Mouse (Mus musculus) hindbrain, embryonic 11.5 days (tissue): Measurements from ENCODE around the gene Ssu72. TPM values are rescaled to one million over a fixed set of nuclear protein-coding genes. Genes with fewer than 3 reads are reported as not detected.

Experiments
- ATAC-seq: fragments of 200-750 bp; cut with Nextera tagmentation; 2 replicates; pipeline ENCODE4 v1.8.0; 2017; ENCODE audit warnings: mild to moderate bottlenecking, moderate TSS enrichment, moderate library complexity; ENCODE audit not compliant: low FRiP score
- DNase-seq: peaks from one replicate; pipeline ENCODE4 v3.0.0-alpha.2; 2015; ENCODE audit warnings: low spot score
- H3K27ac ChIP-seq: fragments of 300-500 bp; sonication (generic); 2 replicates; pipeline ENCODE4 v1.5.1; 2014; ENCODE audit warnings: mild to moderate bottlenecking, low read depth, low read length
- H3K27me3 ChIP-seq: fragments of 300-500 bp; sonication (generic); 2 replicates; pipeline ENCODE4 v1.6.1; 2014; ENCODE audit warnings: mild to moderate bottlenecking, low read length, moderate library complexity, mixed read lengths; ENCODE audit not compliant: control insufficient read depth, insufficient read depth
- H3K36me3 ChIP-seq: fragments of 300-500 bp; sonication (generic); 2 replicates; pipeline ENCODE4 v1.6.1; 2014; ENCODE audit warnings: mild to moderate bottlenecking, low read length, moderate library complexity, mixed read lengths; ENCODE audit not compliant: control insufficient read depth, insufficient read depth
- H3K4me1 ChIP-seq: fragments of 300-500 bp; sonication (generic); replicated peaks from 2 replicates; pipeline ENCODE4 v1.6.1; 2014; ENCODE audit warnings: low read length, mixed read lengths; ENCODE audit not compliant: control insufficient read depth, insufficient read depth
- H3K4me2 ChIP-seq: fragments of 300-500 bp; sonication (generic); replicated peaks from 2 replicates; pipeline ENCODE4 v1.6.1; 2014; ENCODE audit warnings: mild to moderate bottlenecking, low read depth, low read length
- H3K4me3 ChIP-seq: fragments of 300-500 bp; sonication (generic); 2 replicates; pipeline ENCODE4 v1.5.1; 2014; ENCODE audit warnings: low read depth, low read length
- H3K9ac ChIP-seq: fragments of 300-500 bp; sonication (generic); 2 replicates; pipeline ENCODE4 v1.6.1; 2014; ENCODE audit warnings: low read depth, low read length
- H3K9me3 ChIP-seq: fragments of 300-500 bp; sonication (generic); 2 replicates; pipeline ENCODE4 v1.6.1; 2016; ENCODE audit warnings: low read length; ENCODE audit not compliant: control insufficient read depth
- WGBS: fragments of 180-500 bp; shearing (Covaris S2); extraction: QIAGEN DNeasy Blood & Tissue Kit; methylation state at CpG from one replicate; pipeline ENCODE4 v1.1.7; 2014; 5-methylcytosine and 5-hydroxymethylcytosine counted together
- polyA plus RNA-seq: library from polyadenylated mRNA; unstranded; fragments of >200 nt; fragmentation: Nextera tagmentation; extraction: Ambion mirVana; gene quantifications from 2 replicates; pipeline ENCODE4 v1.2.1, GENCODE M21; 2014

The Ssu72 gene
- polyA plus RNA-seq, 1 experiment from 2014 or later, result 165 TPM

DNA sequence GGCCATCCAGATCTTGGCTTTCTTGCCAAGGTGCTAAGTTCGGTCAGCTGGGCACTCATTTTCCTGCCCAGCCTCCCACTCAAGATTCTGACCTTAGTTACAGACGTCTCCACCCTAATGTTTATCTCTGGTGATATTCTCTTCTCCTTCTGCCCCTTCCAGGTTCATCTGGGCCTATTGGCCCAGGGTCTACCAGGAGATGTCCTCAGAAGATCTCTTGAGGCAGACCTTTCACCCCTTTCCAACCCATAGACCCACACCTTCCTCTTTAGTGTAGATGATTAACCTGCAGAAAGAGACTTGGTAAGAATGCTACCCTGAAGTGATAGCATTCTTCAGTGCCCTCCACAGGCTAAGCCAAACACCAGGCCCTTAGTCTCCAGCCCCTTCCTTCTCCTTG, 67.1 kb downstream of the Ssu72 start:
- H3K4me3 ChIP-seq, result no peak overlapping the region
- H3K27me3 ChIP-seq, result peaks cover 26% of the 10 kb centered on the region
- no peaks in the 10 kb centered on the region for H3K9me3 ChIP-seq
- H3K36me3 ChIP-seq, result no peaks in the 10 kb centered on the region
- no peak overlapping the region for H3K4me2 ChIP-seq
- no peak for DNase-seq
- H3K9ac ChIP-seq, result no peak overlapping the region
- no peak for ATAC-seq
- 86% methylated on average over 2 of the region's 2 CpGs for WGBS
- no peak overlapping the region for H3K27ac ChIP-seq
- H3K4me1 ChIP-seq, result peaks cover 2% of the 10 kb centered on the region; the same call in 1 of the 2 replicates

DNA sequence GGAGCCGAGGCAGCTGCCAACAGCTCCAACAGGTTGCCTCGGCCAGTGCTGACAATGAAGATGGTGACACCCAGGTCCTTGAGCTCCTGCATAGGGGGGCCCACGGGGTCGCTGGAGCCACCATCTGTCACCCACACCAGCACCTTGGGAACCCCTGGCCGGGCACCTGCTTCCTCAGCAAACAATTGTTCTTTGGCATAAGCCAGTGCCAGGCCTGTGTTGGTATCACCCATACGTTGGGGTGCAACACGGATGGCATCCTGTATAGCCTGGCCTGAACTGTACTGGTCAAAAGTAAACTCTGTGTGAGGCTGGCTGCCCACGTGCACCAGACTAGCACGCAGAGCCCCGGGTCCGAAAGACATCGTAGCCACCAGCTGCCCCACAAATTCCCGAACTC, 68.2 kb downstream of the Ssu72 start:
- Histone ChIP-seq H3K4me1 (peaks cover 2% of the 10 kb centered on the region; the same call in 1 of the 2 replicates), H3K4me2 (no peak overlapping the region), H3K36me3 (no peaks in the 10 kb centered on the region), H3K9ac (no peak overlapping the region), H3K4me3 (no peak overlapping the region), H3K27me3 (peaks cover 26% of the 10 kb centered on the region), H3K9me3 (no peaks in the 10 kb centered on the region), H3K27ac (no peak overlapping the region)
- no peak for ATAC-seq
- no peak for DNase-seq
- WGBS, result 89% methylated on average over 13 of the region's 13 CpGs

DNA sequence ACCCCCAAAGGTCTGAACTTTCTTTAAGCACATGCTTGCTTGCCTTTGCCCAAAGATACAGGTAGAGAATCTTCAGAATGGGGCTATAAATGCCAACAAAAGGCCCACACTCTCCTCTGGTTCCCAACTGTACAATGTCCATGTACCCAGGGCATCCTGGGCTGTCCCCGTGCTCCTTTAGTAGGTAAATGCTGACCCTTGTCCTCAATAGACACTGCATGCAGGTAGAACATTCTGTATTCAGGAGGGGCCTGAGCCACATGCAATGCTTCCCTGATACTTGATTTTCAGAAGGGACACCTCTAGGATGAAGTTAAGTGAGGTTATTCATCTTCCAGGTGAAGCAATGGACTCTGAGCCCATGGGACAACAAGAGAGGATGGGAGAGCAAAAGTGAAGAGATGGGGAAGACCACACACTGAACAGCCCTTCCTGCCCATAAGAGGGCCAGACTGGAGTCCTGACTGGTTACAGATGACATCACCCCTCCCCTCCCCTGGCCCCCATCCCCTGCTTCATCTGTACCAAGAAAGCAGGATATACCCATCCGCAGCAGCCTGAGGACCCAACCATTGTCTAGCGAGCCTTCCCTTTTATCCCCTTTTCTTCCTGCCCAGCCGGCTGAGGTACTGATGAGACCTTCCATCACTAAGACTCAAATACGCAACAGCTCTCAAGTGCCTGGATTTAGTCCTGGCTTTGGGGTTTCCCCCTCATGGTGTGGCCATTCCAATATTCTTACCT, 68.9 kb downstream of the Ssu72 start:
- H3K27ac ChIP-seq, result no peak overlapping the region
- peaks cover 26% of the 10 kb centered on the region for H3K27me3 ChIP-seq
- ATAC-seq (no peak), DNase-seq (no peak)
- no peaks in the 10 kb centered on the region for H3K36me3 ChIP-seq
- no peak overlapping the region for H3K9ac ChIP-seq
- WGBS, result 44% methylated on average over 5 of the region's 5 CpGs
- H3K4me2 ChIP-seq, result no peak overlapping the region
- no peaks in the 10 kb centered on the region for H3K9me3 ChIP-seq
- no peak overlapping the region; the same call in 1 of the 2 replicates for H3K4me3 ChIP-seq
- peaks cover 2% of the 10 kb centered on the region; the same call in 1 of the 2 replicates for H3K4me1 ChIP-seq

DNA sequence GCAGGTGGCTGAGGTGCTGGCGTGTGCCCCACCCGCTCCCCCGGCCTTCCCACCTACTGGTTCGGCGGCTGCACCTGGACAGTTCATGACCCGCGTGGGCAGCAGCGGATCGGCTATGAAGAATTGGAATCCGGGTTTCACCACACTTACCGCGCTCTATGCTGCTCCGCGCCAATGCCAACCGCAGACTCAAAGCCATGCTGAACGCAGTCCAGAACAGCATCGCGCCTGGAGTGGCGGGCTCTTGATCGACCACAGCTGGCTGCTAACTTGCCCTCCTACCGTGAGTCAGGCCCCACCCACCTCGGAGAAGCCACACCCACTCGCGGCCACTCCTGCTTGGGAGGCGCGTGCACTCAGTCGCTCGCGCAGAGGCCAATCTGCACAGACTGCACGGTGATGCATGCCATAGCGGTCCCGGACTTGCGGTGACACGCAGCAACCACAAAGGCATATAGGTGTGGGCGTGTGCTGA, 69.7 kb downstream of the Ssu72 start, which contains the start of gene Vwa1:
Vwa1 (minus strand) TSS at position 419 of the 475 bp plus-strand sequence.
- Histone ChIP-seq H3K4me3 (peak within 1 kb of the TSS; percentile 24), H3K9ac (no peak within 1 kb of the TSS; the same call in 1 of the 2 replicates), H3K9me3 (no peaks in the 10 kb centered on the region), H3K36me3 (no peaks in the 10 kb centered on the region), H3K4me2 (peak within 1 kb of the TSS; percentile 42), H3K27me3 (peaks cover 26% of the 10 kb centered on the region), H3K4me1 (peaks cover 2% of the 10 kb centered on the region; the same call in 1 of the 2 replicates), H3K27ac (0 out of 2 replicates have a peak within 1 kb of the TSS, but pooled peaks have one; percentile 13)
- DNase-seq (peak; percentile 78), ATAC-seq (peak; percentile 41)
- WGBS, result 1% methylated on average over 35 of the region's 35 CpGs

DNA sequence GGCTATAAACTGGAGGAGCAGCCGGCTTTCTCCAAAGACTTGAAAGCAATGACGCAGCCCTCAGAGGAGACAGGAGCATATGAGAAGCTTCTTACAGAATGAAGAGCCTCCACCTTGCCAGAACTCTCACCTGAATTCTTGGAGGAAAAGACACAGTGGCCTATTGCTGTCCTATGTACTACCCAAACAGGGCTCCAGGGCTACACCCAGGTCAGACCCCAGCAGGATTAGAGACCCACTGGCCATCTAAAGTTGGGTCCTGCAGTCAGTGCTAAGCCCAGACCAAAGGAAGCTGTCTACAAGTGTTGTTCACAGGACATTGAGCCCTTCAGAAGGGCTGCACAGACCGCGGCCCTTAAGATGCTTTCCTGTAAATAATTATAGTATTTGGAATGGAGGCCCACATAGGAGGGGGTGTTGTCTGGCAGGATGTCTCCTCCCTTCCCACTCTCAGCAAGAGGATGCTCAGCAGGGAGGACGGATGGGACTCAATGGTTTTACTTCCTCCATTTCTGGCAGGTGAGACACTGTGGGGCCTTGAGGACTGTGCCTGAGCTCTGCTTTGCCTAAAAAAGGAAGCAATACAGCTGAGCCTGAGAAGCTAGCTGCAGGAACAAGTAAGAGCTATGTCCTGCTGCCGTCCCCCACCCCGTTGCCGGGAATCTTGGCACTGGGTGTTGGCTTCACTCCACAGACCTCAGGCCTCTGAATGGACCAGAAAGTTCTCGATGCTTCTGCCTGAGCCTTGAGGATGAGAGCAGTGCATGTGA, 70.6 kb downstream of the Ssu72 start:
- no peaks in the 10 kb centered on the region; the same call in 1 of the 2 replicates for H3K4me1 ChIP-seq
- no peak overlapping the region for H3K4me3 ChIP-seq
- 0 out of 2 replicates have a peak overlapping the region, but pooled peaks have one; percentile 13 for H3K27ac ChIP-seq
- ATAC-seq (no peak), DNase-seq (peak; percentile 13)
- H3K4me2 ChIP-seq, result peak overlapping the region; percentile 42
- H3K9me3 ChIP-seq, result no peaks in the 10 kb centered on the region
- H3K9ac ChIP-seq, result no peak overlapping the region; the same call in 1 of the 2 replicates
- WGBS, result 67% methylated on average over 9 of the region's 9 CpGs
- H3K36me3 ChIP-seq, result no peaks in the 10 kb centered on the region
- H3K27me3 ChIP-seq, result peaks cover 26% of the 10 kb centered on the region

DNA sequence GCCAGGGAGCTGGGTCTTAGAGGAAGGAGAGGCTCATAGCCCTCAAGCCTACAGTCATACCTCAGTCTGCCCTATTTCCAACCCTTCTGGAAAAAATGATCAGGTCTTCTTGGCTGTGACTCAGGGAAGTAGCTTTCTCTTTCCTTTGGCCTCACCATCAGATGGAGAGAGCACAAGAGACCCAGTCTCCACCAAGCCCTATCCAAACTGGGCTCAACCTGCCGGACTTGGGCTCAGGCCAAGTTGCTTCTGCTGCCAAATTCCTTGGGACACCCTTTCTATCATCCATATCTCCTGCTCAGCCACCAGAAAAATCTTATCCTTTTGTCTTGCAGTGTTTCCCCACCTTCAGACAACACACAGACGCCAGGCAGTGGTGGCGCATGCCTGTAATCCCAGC, 71.3 kb downstream of the Ssu72 start:
- H3K4me2 ChIP-seq, result no peak overlapping the region
- no peaks in the 10 kb centered on the region for H3K9me3 ChIP-seq
- H3K9ac ChIP-seq, result no peak overlapping the region
- no peak overlapping the region for H3K27ac ChIP-seq
- no peak for ATAC-seq
- no peak for DNase-seq
- H3K27me3 ChIP-seq, result peaks cover 26% of the 10 kb centered on the region
- no peaks in the 10 kb centered on the region for H3K36me3 ChIP-seq
- no peak overlapping the region for H3K4me3 ChIP-seq
- 86% methylated on average over 3 of the region's 3 CpGs for WGBS
- no peaks in the 10 kb centered on the region; the same call in 1 of the 2 replicates for H3K4me1 ChIP-seq

DNA sequence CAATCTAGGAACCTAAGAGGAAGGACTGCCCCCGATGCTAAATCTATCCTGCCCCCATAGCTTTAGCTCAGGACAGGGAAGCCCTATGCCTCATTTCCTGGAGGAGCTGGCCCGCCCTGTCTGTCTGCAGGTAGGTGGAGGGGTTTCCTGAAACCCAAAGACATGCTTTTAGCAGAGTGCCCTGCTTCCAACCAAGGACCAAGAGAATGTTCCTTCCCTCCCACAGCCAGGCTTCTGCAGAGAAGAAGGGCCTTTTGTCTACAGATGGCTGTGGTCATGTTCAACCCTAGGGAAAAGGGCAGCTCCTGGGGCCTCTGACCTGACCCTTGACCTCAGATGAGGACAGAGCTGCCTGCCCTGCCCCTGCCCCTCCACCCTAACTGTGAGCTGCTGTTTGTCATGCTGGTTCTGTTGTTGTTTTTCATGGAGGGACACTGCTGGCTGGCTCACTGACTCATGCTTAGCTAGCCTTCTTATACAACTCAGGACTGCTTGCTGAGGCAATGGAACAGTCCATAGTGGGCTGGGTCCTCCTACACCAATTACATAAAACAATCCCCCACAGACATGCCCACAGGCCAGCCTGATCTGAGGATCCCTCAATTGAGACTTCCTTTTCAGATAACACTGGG, 72.2 kb downstream of the Ssu72 start:
- peaks cover 23% of the 10 kb centered on the region for H3K27me3 ChIP-seq
- H3K9ac ChIP-seq, result no peak overlapping the region
- DNase-seq (no peak), ATAC-seq (no peak)
- H3K36me3 ChIP-seq, result no peaks in the 10 kb centered on the region
- no peak overlapping the region for H3K4me3 ChIP-seq
- H3K9me3 ChIP-seq, result no peaks in the 10 kb centered on the region
- no peak overlapping the region for H3K4me2 ChIP-seq
- H3K4me1 ChIP-seq, result no peaks in the 10 kb centered on the region; the same call in 1 of the 2 replicates
- 22% methylated on average over 2 of the region's 2 CpGs for WGBS
- H3K27ac ChIP-seq, result no peak overlapping the region

DNA sequence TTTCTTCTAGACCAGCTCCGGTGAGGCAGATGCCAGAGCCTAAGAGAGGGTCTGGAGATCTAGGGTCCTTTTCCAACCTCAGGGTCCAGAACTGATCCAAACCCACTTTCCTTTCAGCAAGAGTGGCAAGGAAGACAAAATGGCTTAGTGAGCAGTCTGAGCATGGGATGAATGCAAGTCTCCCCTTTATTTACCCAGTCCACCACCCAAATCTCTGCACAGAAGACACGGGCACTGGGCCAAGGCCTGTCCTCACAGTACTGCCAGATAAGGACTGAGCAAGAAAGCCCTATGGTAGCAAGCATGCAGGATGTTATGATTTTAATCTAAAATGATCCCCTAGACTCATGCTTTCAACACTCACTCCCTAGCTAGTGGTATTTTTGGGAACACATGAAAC, 73.2 kb downstream of the Ssu72 start:
- no peak for DNase-seq
- Histone ChIP-seq H3K9ac (no peak overlapping the region), H3K36me3 (no peaks in the 10 kb centered on the region), H3K9me3 (no peaks in the 10 kb centered on the region), H3K4me3 (no peak overlapping the region), H3K27me3 (peaks cover 22% of the 10 kb centered on the region), H3K4me1 (no peaks in the 10 kb centered on the region; the same call in 1 of the 2 replicates), H3K4me2 (no peak overlapping the region), H3K27ac (no peak overlapping the region)
- WGBS, result 81% methylated on average over 2 of the region's 2 CpGs
- no peak for ATAC-seq
